Mouse (Mus musculus) liver, embryonic 16.5 days (tissue): ENCODE data around the gene Clec16a. TPM values are rescaled to one million over a fixed set of nuclear protein-coding genes. Genes with fewer than 3 reads are reported as not detected.

Experiments
- ATAC-seq: fragments of 200-750 bp; cut with Nextera tagmentation; 2 replicates; pipeline ENCODE4 v1.8.0; 2017; ENCODE audit warnings: low read depth, mild to moderate bottlenecking, moderate number of reproducible peaks, moderate library complexity
- H3K27ac ChIP-seq: fragments of 300-500 bp; sonication (generic); 2 replicates; pipeline ENCODE4 v1.5.1; 2014; ENCODE audit warnings: mild to moderate bottlenecking, low read length
- H3K27me3 ChIP-seq: fragments of 300-500 bp; sonication (generic); 2 replicates; pipeline ENCODE4 v1.6.1; 2014; ENCODE audit warnings: low read depth, low read length, mixed read lengths; ENCODE audit not compliant: control insufficient read depth, insufficient read depth
- H3K36me3 ChIP-seq: fragments of 300-500 bp; sonication (generic); 2 replicates; pipeline ENCODE4 v1.6.1; 2014; ENCODE audit warnings: mild to moderate bottlenecking; ENCODE audit not compliant: control insufficient read depth, insufficient read depth
- H3K4me1 ChIP-seq: fragments of 300-500 bp; sonication (generic); 2 replicates; pipeline ENCODE4 v1.6.1; 2014; ENCODE audit warnings: low read depth, low read length, mixed read lengths; ENCODE audit not compliant: control insufficient read depth
- H3K4me2 ChIP-seq: fragments of 300-500 bp; sonication (generic); 2 replicates; pipeline ENCODE4 v1.6.1; 2014; ENCODE audit warnings: low read depth, low read length, mixed read lengths
- H3K4me3 ChIP-seq: fragments of 300-500 bp; sonication (generic); 2 replicates; pipeline ENCODE4 v1.5.1; 2014; ENCODE audit warnings: low read depth, mild to moderate bottlenecking, low read length
- H3K9ac ChIP-seq: fragments of 300-500 bp; sonication (generic); 2 replicates; pipeline ENCODE4 v1.6.1; 2014; ENCODE audit warnings: low read depth, low read length
- H3K9me3 ChIP-seq: fragments of 300-500 bp; sonication (generic); replicated peaks from 2 replicates; pipeline ENCODE4 v1.6.1; 2016; ENCODE audit warnings: low read length; ENCODE audit not compliant: control insufficient read depth
- WGBS: fragments of 180-500 bp; shearing (Covaris S2); extraction: QIAGEN DNeasy Blood & Tissue Kit; methylation state at CpG from one replicate; pipeline ENCODE4 v1.1.7; 2014; ENCODE audit not compliant: insufficient replicate concordance; 5-methylcytosine and 5-hydroxymethylcytosine counted together
- polyA plus RNA-seq: library from polyadenylated mRNA; unstranded; fragments of >200 nt; fragmentation: Nextera tagmentation; extraction: Ambion mirVana; gene quantifications from 2 replicates; pipeline ENCODE4 v1.2.1, GENCODE M21; 2015

Clec16a gene
- polyA plus RNA-seq, 1 experiment from 2014 or later = 11.1 TPM

- H3K27ac ChIP-seq = no peak overlapping the region
- no peaks in the 10 kb centered on the region for H3K9me3 ChIP-seq
- H3K4me3 ChIP-seq = no peak overlapping the region
- 46% methylated on average over 2 of the region's 2 CpGs for WGBS
- no peaks in the 10 kb centered on the region for H3K36me3 ChIP-seq
- no peak for ATAC-seq
- H3K27me3 ChIP-seq = no peaks in the 10 kb centered on the region
- no peak overlapping the region for H3K4me2 ChIP-seq
- H3K9ac ChIP-seq = no peak overlapping the region
- no peaks in the 10 kb centered on the region; the same call in 1 of the 2 replicates for H3K4me1 ChIP-seq
Measured at GRCm38 (mm10) chr16:10702399-10702798, 157.3 kb downstream of the Clec16a start.

- 64% methylated on average over 4 of the region's 4 CpGs for WGBS
- Histone ChIP-seq H3K4me1 (no peaks in the 10 kb centered on the region; the same call in 1 of the 2 replicates), H3K27me3 (no peaks in the 10 kb centered on the region), H3K27ac (no peak overlapping the region), H3K9me3 (no peaks in the 10 kb centered on the region), H3K4me2 (no peak overlapping the region), H3K9ac (no peak overlapping the region), H3K4me3 (no peak overlapping the region), H3K36me3 (no peaks in the 10 kb centered on the region)
- no peak for ATAC-seq
Measured at GRCm38 (mm10) chr16:10703932-10704331, 158.8 kb downstream of the Clec16a start.

- Histone ChIP-seq H3K4me1 (no peaks in the 10 kb centered on the region; the same call in 1 of the 2 replicates), H3K4me2 (no peak overlapping the region), H3K9ac (no peak overlapping the region), H3K27ac (no peak overlapping the region), H3K9me3 (no peaks in the 10 kb centered on the region), H3K4me3 (no peak overlapping the region), H3K36me3 (no peaks in the 10 kb centered on the region), H3K27me3 (no peaks in the 10 kb centered on the region)
- no peak for ATAC-seq
- 65% methylated on average over 1 of the region's 1 CpGs for WGBS
Measured at GRCm38 (mm10) chr16:10705396-10705795, 160.3 kb downstream of the Clec16a start.

- Histone ChIP-seq H3K4me1 (no peaks in the 10 kb centered on the region), H3K27me3 (no peaks in the 10 kb centered on the region), H3K36me3 (no peaks in the 10 kb centered on the region), H3K4me2 (no peak overlapping the region), H3K4me3 (no peak overlapping the region), H3K27ac (no peak overlapping the region), H3K9ac (no peak overlapping the region), H3K9me3 (no peaks in the 10 kb centered on the region)
- 48% methylated on average over 1 of the region's 1 CpGs for WGBS
- no peak for ATAC-seq
Measured at GRCm38 (mm10) chr16:10711524-10711923, 166.4 kb downstream of the Clec16a start.

- H3K27me3 ChIP-seq = no peaks in the 10 kb centered on the region
- no peak overlapping the region for H3K27ac ChIP-seq
- no peak overlapping the region for H3K4me3 ChIP-seq
- no peak for ATAC-seq
- H3K4me2 ChIP-seq = no peak overlapping the region
- 60% methylated on average over 2 of the region's 2 CpGs for WGBS
- no peaks in the 10 kb centered on the region for H3K9me3 ChIP-seq
- H3K9ac ChIP-seq = no peak overlapping the region
- no peaks in the 10 kb centered on the region for H3K36me3 ChIP-seq
- no peaks in the 10 kb centered on the region for H3K4me1 ChIP-seq
Measured at GRCm38 (mm10) chr16:10713041-10713440, 167.9 kb downstream of the Clec16a start.

GRCm38 (mm10) chr16:10713441-10714239, 168.5 kb downstream of the Clec16a start:
- Histone ChIP-seq H3K9ac (no peak overlapping the region), H3K4me2 (no peak overlapping the region), H3K27ac (no peak overlapping the region), H3K4me1 (no peaks in the 10 kb centered on the region), H3K9me3 (no peaks in the 10 kb centered on the region), H3K4me3 (no peak overlapping the region), H3K36me3 (no peaks in the 10 kb centered on the region), H3K27me3 (no peaks in the 10 kb centered on the region)
- 49% methylated on average over 7 of the region's 7 CpGs for WGBS
- no peak for ATAC-seq

- Histone ChIP-seq H3K9ac (no peak overlapping the region), H3K9me3 (no peaks in the 10 kb centered on the region), H3K4me1 (no peaks in the 10 kb centered on the region), H3K4me3 (no peak overlapping the region), H3K27me3 (no peaks in the 10 kb centered on the region), H3K36me3 (no peaks in the 10 kb centered on the region), H3K27ac (no peak overlapping the region), H3K4me2 (no peak overlapping the region)
- 62% methylated on average over 5 of the region's 5 CpGs for WGBS
- no peak for ATAC-seq
Measured at GRCm38 (mm10) chr16:10715211-10715610, 170.1 kb downstream of the Clec16a start.

- 62% methylated on average over 2 of the region's 2 CpGs for WGBS
- Histone ChIP-seq H3K27me3 (no peaks in the 10 kb centered on the region), H3K9me3 (no peaks in the 10 kb centered on the region), H3K4me3 (no peak overlapping the region), H3K27ac (no peak overlapping the region), H3K4me1 (no peaks in the 10 kb centered on the region), H3K36me3 (no peaks in the 10 kb centered on the region), H3K9ac (no peak overlapping the region), H3K4me2 (no peak overlapping the region)
- ATAC-seq = no peak
Measured at GRCm38 (mm10) chr16:10715632-10716031, 170.5 kb downstream of the Clec16a start.

- no peaks in the 10 kb centered on the region for H3K4me1 ChIP-seq
- H3K4me3 ChIP-seq = no peak overlapping the region
- H3K9ac ChIP-seq = no peak overlapping the region
- H3K36me3 ChIP-seq = no peaks in the 10 kb centered on the region
- no peaks in the 10 kb centered on the region for H3K27me3 ChIP-seq
- no peak overlapping the region for H3K27ac ChIP-seq
- no peak for ATAC-seq
- H3K9me3 ChIP-seq = no peaks in the 10 kb centered on the region
- no peak overlapping the region for H3K4me2 ChIP-seq
- WGBS = 70% methylated on average over 2 of the region's 2 CpGs
Measured at GRCm38 (mm10) chr16:10716696-10717095, 171.6 kb downstream of the Clec16a start.
